Comparison of ENCODE assay signal across 8 mouse cellular contexts in genomic region chr15:100228535-100229336, GRCm38 (mm10). TPM values are rescaled to one million over a fixed set of nuclear protein-coding genes. Genes with fewer than 3 reads are reported as not detected.
DNase-seq lines count a peak whose midpoint lies in the region; ATAC-seq lines count a peak whose summit lies in the region.

No protein-coding gene starts in this region.

- WGBS in embryonic facial prominence, embryonic 12.5 days, result 17% methylated on average over 16 of the region's 16 CpGs
- WGBS in intestine, embryonic 14.5 days, result 11% methylated on average over 16 of the region's 16 CpGs

- peak overlapping the region; percentile 54 for H3K4me2 ChIP-seq in embryonic facial prominence, embryonic 12.5 days (replicated peaks)
- peak overlapping the region; percentile 53 for H3K4me2 ChIP-seq in intestine, embryonic 14.5 days (ENCODE audit: low read length)

- peak overlapping the region; percentile 79 for H3K4me3 ChIP-seq in embryonic facial prominence, embryonic 12.5 days
- peak overlapping the region; percentile 81 for H3K4me3 ChIP-seq in intestine, embryonic 14.5 days (ENCODE audit: low read depth, low read length)

- H3K9me3 ChIP-seq in embryonic facial prominence, embryonic 12.5 days, result no peaks in the 10 kb centered on the region
- H3K9me3 ChIP-seq in intestine, embryonic 14.5 days (ENCODE audit: control insufficient read depth, low read length), result no peaks in the 10 kb centered on the region; the same call in 1 of the 2 replicates

- H3K36me3 ChIP-seq in embryonic facial prominence, embryonic 12.5 days, result peaks cover 9% of the 10 kb centered on the region
- peaks cover 9% of the 10 kb centered on the region for H3K36me3 ChIP-seq in intestine, embryonic 14.5 days (ENCODE audit: control insufficient read depth, insufficient read depth, low read length)

- DNase-seq in spleen, adult 12 weeks (ENCODE audit: low spot score), result peak; percentile 9
- no peak for DNase-seq in spleen, postnatal 10 days (ENCODE audit: low spot score in 2 of 2)
- peak; percentile 53 for DNase-seq in intestine, embryonic 14.5 days (ENCODE audit: low spot score)
- DNase-seq in naive thymus-derived CD4-positive, alpha-beta T cell, adult 2 months (ENCODE audit: low read depth), result peak; percentile 43
- no peak for DNase-seq in right cerebral cortex, adult 18-20 months
- no peak for DNase-seq in gastrocnemius, adult 8-10 months (ENCODE audit: low spot score in 2 of 2)
- DNase-seq in kidney, postnatal 36 days, result no peak

- ATAC-seq in embryonic facial prominence, embryonic 12.5 days (ENCODE audit: insufficient number of reproducible peaks, insufficient read depth, low FRiP score, low TSS enrichment), result no peak
- ATAC-seq in intestine, embryonic 14.5 days (replicated peaks; ENCODE audit: low FRiP score, low TSS enrichment, low read depth), result 0 out of 2 replicates have a peak, but pooled peaks have one; percentile 9

- H3K4me1 ChIP-seq in embryonic facial prominence, embryonic 12.5 days, result peaks cover 15% of the 10 kb centered on the region
- peaks cover 8% of the 10 kb centered on the region for H3K4me1 ChIP-seq in intestine, embryonic 14.5 days (replicated peaks; ENCODE audit: control insufficient read depth, insufficient read depth, low read length)

- H3K27ac ChIP-seq in embryonic facial prominence, embryonic 12.5 days, result peak overlapping the region; percentile 100
- H3K27ac ChIP-seq in intestine, embryonic 14.5 days (ENCODE audit: low read depth), result peak overlapping the region; percentile 99

- peak overlapping the region; percentile 99 for H3K9ac ChIP-seq in embryonic facial prominence, embryonic 12.5 days
- peak overlapping the region; percentile 99 for H3K9ac ChIP-seq in intestine, embryonic 14.5 days (ENCODE audit: low read length)

- H3K27me3 ChIP-seq in embryonic facial prominence, embryonic 12.5 days, result no peaks in the 10 kb centered on the region
- no peaks in the 10 kb centered on the region for H3K27me3 ChIP-seq in intestine, embryonic 14.5 days (replicated peaks; ENCODE audit: control insufficient read depth, insufficient read depth, low read length)

RNA-seq across cellular contexts. Expression of gene Atf1, which starts 1.1 kb away (rescaled TPM):
- polyA plus RNA-seq in embryonic facial prominence, embryonic 12.5 days (2016; fragmentation: Nextera tagmentation; extraction: Ambion mirVana), result 45.0 and 46.8 TPM in 2 replicates
- polyA plus RNA-seq in intestine, embryonic 14.5 days (2014; fragmentation: Nextera tagmentation; extraction: Ambion mirVana), result 43.7 and 47.4 TPM in 2 replicates
- total RNA-seq in gastrocnemius, adult 8-10 months (2022), result 10 to 100 TPM; 48.3 to 65.5 (median 60.5) TPM

RNA-seq across cellular contexts. Expression of gene Tmprss12, which starts 51.9 kb away (rescaled TPM):
- polyA plus RNA-seq in embryonic facial prominence, embryonic 12.5 days (2016; fragmentation: Nextera tagmentation; extraction: Ambion mirVana), result not detected in 2 replicates
- not detected in 2 replicates for polyA plus RNA-seq in intestine, embryonic 14.5 days (2014; fragmentation: Nextera tagmentation; extraction: Ambion mirVana)
- total RNA-seq in gastrocnemius, adult 8-10 months (2022), result not detected

Comparison
In these comparisons a context has a peak if more than half of its experiments do, and no peak if none do; other contexts are left out.
1. DNase-seq: peak in spleen, adult 12 weeks (single experiment), intestine, embryonic 14.5 days (single experiment) and naive thymus-derived CD4-positive, alpha-beta T cell, adult 2 months (single experiment); none in spleen, postnatal 10 days (0 of 2), right cerebral cortex, adult 18-20 months (single experiment), gastrocnemius, adult 8-10 months (0 of 2) and kidney, postnatal 36 days (0 of 2).